9 mouse cellular contexts compared by ENCODE assay signal in the genomic region with DNA sequence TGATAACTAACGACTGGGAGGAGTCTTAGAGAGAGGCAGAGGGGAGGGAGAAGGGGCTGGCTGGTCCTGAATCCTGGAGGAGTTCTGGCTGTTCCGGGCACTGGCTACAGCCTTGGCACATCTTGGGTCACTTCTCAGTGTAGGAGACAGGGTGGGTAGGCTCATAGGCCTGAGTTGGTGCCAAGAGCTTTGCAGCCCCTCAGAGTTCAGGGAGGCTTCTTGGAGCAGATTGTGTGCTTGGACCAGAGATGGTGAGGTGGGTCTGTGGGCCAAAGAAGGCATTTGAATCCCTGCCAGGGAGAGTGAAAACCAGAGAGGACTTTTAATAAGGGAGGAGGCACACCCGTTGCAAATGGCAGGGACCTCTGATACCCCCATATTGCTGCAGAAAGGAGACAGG. TPM values are rescaled to one million over a fixed set of nuclear protein-coding genes. Genes with fewer than 3 reads are reported as not detected.
DNase-seq lines count a peak whose midpoint lies in the region; ATAC-seq and TF ChIP-seq lines count a peak whose summit lies in the region.
"Had no signal": no experiment of that assay in that cellular context is flagged by ENCODE, and none has a peak within 500 bp of the region (broad histone marks: within the 10 kb centered on the region; RNA-seq: fewer than 3 reads in every experiment).

No protein-coding gene starts in this region.

- TF ChIP-seq CTCF in midbrain, postnatal 0 days (IDR thresholded peaks at IDR 0.05): no peak

- peak overlapping the region; percentile 84 for H3K4me2 ChIP-seq in kidney, embryonic 16.5 days (replicated peaks; ENCODE audit: low read depth, low read length)
- peak overlapping the region; percentile 88 for H3K4me2 ChIP-seq in embryonic facial prominence, embryonic 14.5 days (ENCODE audit: low read depth, low read length)
- peak overlapping the region; percentile 93 for H3K4me2 ChIP-seq in hindbrain, embryonic 11.5 days (replicated peaks; ENCODE audit: low read depth, low read length)
- peak overlapping the region; percentile 96 for H3K4me2 ChIP-seq in midbrain, postnatal 0 days (ENCODE audit: low read depth, low read length, poor library complexity, severe bottlenecking)

- peaks cover 9% of the 10 kb centered on the region for H3K9me3 ChIP-seq in kidney, embryonic 16.5 days (ENCODE audit: low read length)
- no peaks in the 10 kb centered on the region for H3K9me3 ChIP-seq in embryonic facial prominence, embryonic 14.5 days (ENCODE audit: control insufficient read depth, low read length)
- H3K9me3 ChIP-seq in hindbrain, embryonic 11.5 days (ENCODE audit: control insufficient read depth, low read length): 0 out of 2 replicates have a peak, but pooled peaks cover 2% of the 10 kb centered on the region
- H3K9me3 ChIP-seq in midbrain, postnatal 0 days (ENCODE audit: low read length): 0 out of 2 replicates have a peak, but pooled peaks cover under 1% of the 10 kb centered on the region

- peaks cover 29% of the 10 kb centered on the region; the same call in 1 of the 2 replicates for H3K36me3 ChIP-seq in kidney, embryonic 16.5 days (ENCODE audit: insufficient read depth, low read length)
- H3K36me3 ChIP-seq in embryonic facial prominence, embryonic 14.5 days (ENCODE audit: control insufficient read depth, insufficient read depth, low read length): peaks cover 27% of the 10 kb centered on the region; the same call in 1 of the 2 replicates
- no peaks in the 10 kb centered on the region for H3K36me3 ChIP-seq in hindbrain, embryonic 11.5 days (ENCODE audit: control insufficient read depth, insufficient read depth, low read length)
- H3K36me3 ChIP-seq in midbrain, postnatal 0 days (ENCODE audit: insufficient read depth, low read length): no peaks in the 10 kb centered on the region

- DNase-seq in kidney, postnatal 25 days: no peak
- DNase-seq in embryonic facial prominence, embryonic 14.5 days (ENCODE audit: low spot score): no peak
- peak; percentile 39 for DNase-seq in hindbrain, embryonic 11.5 days (ENCODE audit: low spot score)
- peak; percentile 75 for DNase-seq in midbrain, postnatal 0 days (ENCODE audit: low spot score)
- DNase-seq in spleen, adult 12 weeks (ENCODE audit: low spot score): no peak
- DNase-seq in right cerebral cortex, postnatal 36 days (ENCODE audit: low spot score in 2 of 2): no peak
- DNase-seq in urinary bladder, adult 18-20 months (ENCODE audit: low spot score in 2 of 2): no peak

- peak; percentile 4; the same call in 1 of the 2 replicates for ATAC-seq in kidney, embryonic 16.5 days (ENCODE audit: low FRiP score, low TSS enrichment)
- no peak for ATAC-seq in embryonic facial prominence, embryonic 14.5 days (ENCODE audit: low read depth)
- no peak for ATAC-seq in hindbrain, embryonic 11.5 days (ENCODE audit: low FRiP score)
- no peak for ATAC-seq in midbrain, postnatal 0 days (ENCODE audit: low FRiP score)

- 14% methylated on average over 3 of the region's 3 CpGs for WGBS in kidney, embryonic 16.5 days
- WGBS in embryonic facial prominence, embryonic 14.5 days: 3% methylated on average over 3 of the region's 3 CpGs
- WGBS in hindbrain, embryonic 11.5 days: 4% methylated on average over 3 of the region's 3 CpGs
- 20% methylated on average over 3 of the region's 3 CpGs for WGBS in midbrain, postnatal 0 days

- H3K27ac ChIP-seq in kidney, embryonic 16.5 days (ENCODE audit: low read length): peak overlapping the region; percentile 82
- H3K27ac ChIP-seq in embryonic facial prominence, embryonic 14.5 days (replicated peaks; ENCODE audit: low read depth, low read length): peak overlapping the region; percentile 80
- H3K27ac ChIP-seq in hindbrain, embryonic 11.5 days (ENCODE audit: low read depth, low read length): peak overlapping the region; percentile 62; the same call in 1 of the 2 replicates
- H3K27ac ChIP-seq in midbrain, postnatal 0 days (ENCODE audit: low read depth, low read length): peak overlapping the region; percentile 13
- H3K27ac ChIP-seq: macrophage had no signal

- peak overlapping the region; percentile 88 for H3K9ac ChIP-seq in kidney, embryonic 16.5 days (replicated peaks; ENCODE audit: low read length)
- peak overlapping the region; percentile 89 for H3K9ac ChIP-seq in embryonic facial prominence, embryonic 14.5 days (ENCODE audit: low read depth, low read length)
- peak overlapping the region; percentile 88 for H3K9ac ChIP-seq in hindbrain, embryonic 11.5 days (ENCODE audit: low read depth, low read length)
- no peak overlapping the region for H3K9ac ChIP-seq in midbrain, postnatal 0 days (replicated peaks; ENCODE audit: low read length, poor library complexity, severe bottlenecking)

- peak overlapping the region; percentile 65 for H3K4me3 ChIP-seq in kidney, embryonic 16.5 days (ENCODE audit: low read length)
- H3K4me3 ChIP-seq in embryonic facial prominence, embryonic 14.5 days (ENCODE audit: low read depth, low read length): peak overlapping the region; percentile 71
- H3K4me3 ChIP-seq in hindbrain, embryonic 11.5 days (ENCODE audit: low read depth, low read length): peak overlapping the region; percentile 58
- H3K4me3 ChIP-seq in midbrain, postnatal 0 days (ENCODE audit: low read depth, low read length): no peak overlapping the region

- peaks cover 33% of the 10 kb centered on the region for H3K4me1 ChIP-seq in kidney, embryonic 16.5 days (ENCODE audit: insufficient read depth, low read length)
- H3K4me1 ChIP-seq in embryonic facial prominence, embryonic 14.5 days (ENCODE audit: control insufficient read depth, insufficient read depth, low read length): peaks cover 20% of the 10 kb centered on the region; the same call in 1 of the 2 replicates
- peaks cover 16% of the 10 kb centered on the region for H3K4me1 ChIP-seq in hindbrain, embryonic 11.5 days (replicated peaks; ENCODE audit: control insufficient read depth, insufficient read depth, low read length)
- peaks cover 3% of the 10 kb centered on the region; the same call in 1 of the 2 replicates for H3K4me1 ChIP-seq in midbrain, postnatal 0 days (ENCODE audit: insufficient read depth, low read length)

- no peaks in the 10 kb centered on the region for H3K27me3 ChIP-seq in kidney, embryonic 16.5 days (ENCODE audit: insufficient read depth, low read length)
- no peaks in the 10 kb centered on the region for H3K27me3 ChIP-seq in embryonic facial prominence, embryonic 14.5 days (replicated peaks; ENCODE audit: control insufficient read depth, insufficient read depth, low read length)
- no peaks in the 10 kb centered on the region for H3K27me3 ChIP-seq in hindbrain, embryonic 11.5 days (ENCODE audit: control insufficient read depth, insufficient read depth, low read length)
- H3K27me3 ChIP-seq in midbrain, postnatal 0 days (ENCODE audit: insufficient read depth, low read length): no peaks in the 10 kb centered on the region

RNA-seq across cellular contexts. Expression of a gene that starts 1.3 kb away (rescaled TPM):
- 202 and 212 TPM in 2 replicates for polyA plus RNA-seq in kidney, embryonic 16.5 days (2015; fragmentation: Nextera tagmentation; extraction: Ambion mirVana)
- 235 and 267 TPM in 2 replicates for polyA plus RNA-seq in embryonic facial prominence, embryonic 14.5 days (2014; fragmentation: Nextera tagmentation; extraction: Ambion mirVana)
- polyA plus RNA-seq in hindbrain, embryonic 11.5 days (2014; fragmentation: Nextera tagmentation; extraction: Ambion mirVana): 119 and 121 TPM in 2 replicates
- total RNA-seq in midbrain, postnatal 0 days (2014; rRNA removed): 57.8 and 64.5 TPM in 2 replicates
- 46.2 and 48.5 TPM in 2 replicates for polyA plus RNA-seq in midbrain, postnatal 0 days (2015; fragmentation: Nextera tagmentation; extraction: Ambion mirVana)
- polyA plus RNA-seq: macrophage had no signal

Comparison
In these comparisons a context has a peak if more than half of its experiments do, and no peak if none do; other contexts are left out.
1. H3K27ac ChIP-seq: peak in every context shown above with its lines; median percentile 82 in kidney, embryonic 16.5 days; 80 in embryonic facial prominence, embryonic 14.5 days; 62 in hindbrain, embryonic 11.5 days; 13 in midbrain, postnatal 0 days.
2. DNase-seq: peak in hindbrain, embryonic 11.5 days (single experiment) and midbrain, postnatal 0 days (single experiment); none in kidney, postnatal 25 days (0 of 2), embryonic facial prominence, embryonic 14.5 days (single experiment), spleen, adult 12 weeks (single experiment), right cerebral cortex, postnatal 36 days (0 of 2) and urinary bladder, adult 18-20 months (0 of 2).
3. Peak in every context shown above with its lines, with median percentiles within 50 percentile points of each other: H3K4me2 ChIP-seq.